Mouse (Mus musculus): Measurements from ENCODE around the gene Slc6a9. TPM values are rescaled to one million over a fixed set of nuclear protein-coding genes. Genes with fewer than 3 reads are reported as not detected.

The Slc6a9 gene
- polyA plus RNA-seq, 1 experiment: 129 TPM

DNA sequence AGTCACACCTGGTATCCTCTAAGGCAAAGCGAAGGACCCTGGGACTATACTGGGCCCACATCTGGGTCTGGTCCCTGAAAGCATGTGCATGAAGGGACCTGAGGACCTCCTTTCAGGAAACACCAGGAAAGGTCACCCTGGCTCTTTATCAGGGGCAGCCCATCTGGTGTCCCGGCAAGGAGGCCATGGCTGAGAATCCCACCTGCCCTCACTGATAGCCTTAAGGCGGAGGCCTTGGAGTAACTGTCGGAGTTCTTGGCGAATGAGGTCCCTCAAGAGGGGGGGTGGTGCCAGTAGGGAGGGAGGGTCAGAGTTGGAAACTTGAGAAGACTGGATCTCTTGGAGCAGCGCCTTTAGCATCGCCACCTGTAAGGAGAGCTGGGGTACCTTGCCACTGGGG lies 37.5 kb downstream of the Slc6a9 start:
- no peak overlapping the region for H3K4me3 ChIP-seq
- H3K36me3 ChIP-seq (ENCODE audit: control insufficient read depth, insufficient read depth): peaks cover 16% of the 10 kb centered on the region
- no peaks in the 10 kb centered on the region for H3K27me3 ChIP-seq (ENCODE audit: control insufficient read depth, insufficient read depth, insufficient read length)
- H3K79me2 ChIP-seq (ENCODE audit: control insufficient read depth, insufficient read depth): no peaks in the 10 kb centered on the region
- H3K4me2 ChIP-seq (ENCODE audit: low read depth): no peak overlapping the region
- H3ac ChIP-seq (ENCODE audit: control insufficient read depth, insufficient read length): no peak overlapping the region
- no peak for TF ChIP-seq TCF3 (IDR thresholded peaks at IDR 0.05; ENCODE audit: insufficient read length, low read depth)
- no peak for TF ChIP-seq CEBPB (IDR thresholded peaks at IDR 0.05; ENCODE audit: insufficient read depth, poor library complexity, severe bottlenecking)
- peak; percentile 11 for TF ChIP-seq POLR2AphosphoS2 (IDR thresholded peaks at IDR 0.05; ENCODE audit: insufficient read length, low read depth)

DNA sequence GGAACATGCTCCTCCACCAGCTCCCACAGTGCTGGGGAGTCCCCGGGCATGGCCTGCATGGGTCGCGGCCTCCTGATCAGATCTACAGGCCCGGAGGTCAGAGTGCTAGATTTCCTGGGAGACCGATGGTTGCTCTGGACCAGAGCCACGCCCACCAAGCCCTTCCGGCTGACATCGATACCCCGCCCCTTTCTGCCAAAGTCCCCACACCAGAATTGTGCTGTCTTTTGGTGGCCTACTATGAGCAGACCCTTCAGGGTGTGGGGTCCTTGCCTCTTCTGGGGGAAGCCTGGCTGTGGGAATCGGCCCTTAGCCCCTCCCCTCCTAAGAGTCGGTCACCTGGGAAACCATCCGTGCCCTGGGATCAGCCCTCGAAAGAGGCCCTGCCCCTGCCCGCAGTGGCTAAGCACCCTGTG lies 38.2 kb downstream of the Slc6a9 start, which contains the start of gene Ccdc24:
Ccdc24 (minus strand) TSS at position 87 of the 416 bp plus-strand sequence.
- no peak within 1 kb of the TSS for H3K4me3 ChIP-seq
- no peaks in the 10 kb centered on the region for H3K79me2 ChIP-seq (ENCODE audit: control insufficient read depth, insufficient read depth)
- H3K36me3 ChIP-seq (ENCODE audit: control insufficient read depth, insufficient read depth): peaks cover 12% of the 10 kb centered on the region
- H3ac ChIP-seq (ENCODE audit: control insufficient read depth, insufficient read length): no peak within 1 kb of the TSS
- H3K4me2 ChIP-seq (ENCODE audit: low read depth): no peak within 1 kb of the TSS
- H3K27me3 ChIP-seq (ENCODE audit: control insufficient read depth, insufficient read depth, insufficient read length): no peaks in the 10 kb centered on the region
- TF ChIP-seq CEBPB (IDR thresholded peaks at IDR 0.05; ENCODE audit: insufficient read depth, poor library complexity, severe bottlenecking) (no peak), POLR2AphosphoS2 (IDR thresholded peaks at IDR 0.05; ENCODE audit: insufficient read length, low read depth) (peak; percentile 67)

DNA sequence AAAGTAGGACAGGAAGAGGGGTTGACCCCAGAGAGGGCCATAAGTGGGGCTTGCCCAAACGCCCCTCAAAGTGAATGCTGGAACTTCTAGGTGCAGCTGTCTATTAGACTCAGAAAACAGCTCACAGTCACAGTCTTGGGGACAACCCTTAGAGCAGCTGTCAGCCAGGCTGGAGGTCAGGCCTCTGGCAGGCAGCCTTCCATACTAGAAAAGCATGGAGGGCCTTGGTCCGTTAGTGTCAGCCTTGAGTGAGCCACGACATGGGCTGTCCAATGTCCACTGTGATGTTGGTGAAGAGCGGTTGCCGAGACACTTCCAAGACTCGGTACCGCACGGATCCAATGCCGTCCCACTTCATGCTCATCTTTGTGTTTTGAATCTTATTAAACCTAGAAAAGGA lies 39.3 kb downstream of the Slc6a9 start:
- Histone ChIP-seq H3K4me3 (no peak overlapping the region), H3K4me2 (ENCODE audit: low read depth) (no peak overlapping the region), H3ac (ENCODE audit: control insufficient read depth, insufficient read length) (no peak overlapping the region), H3K36me3 (ENCODE audit: control insufficient read depth, insufficient read depth) (peaks cover 9% of the 10 kb centered on the region), H3K27me3 (ENCODE audit: control insufficient read depth, insufficient read depth, insufficient read length) (no peaks in the 10 kb centered on the region), H3K79me2 (ENCODE audit: control insufficient read depth, insufficient read depth) (no peaks in the 10 kb centered on the region)
- peak; percentile 16 for TF ChIP-seq POLR2AphosphoS2 (IDR thresholded peaks at IDR 0.05; ENCODE audit: insufficient read length, low read depth)
- TF ChIP-seq SRF (IDR thresholded peaks at IDR 0.05; ENCODE audit: control insufficient read depth, insufficient read length, low read depth): no peak
- peak in 1 of 3 experiments; percentile 8 for TF ChIP-seq MYOG (IDR thresholded peaks at IDR 0.05; ENCODE audit: control insufficient read depth in 1 of 3, insufficient read depth in 1 of 3, insufficient read length in 2 of 3, low read depth in 2 of 3)
- TF ChIP-seq MYOD1 (IDR thresholded peaks at IDR 0.05; ENCODE audit: control insufficient read depth in 1 of 3, insufficient read length in 2 of 3, low read depth in 2 of 3): no peak
- TF ChIP-seq CEBPB (IDR thresholded peaks at IDR 0.05; ENCODE audit: insufficient read depth, poor library complexity, severe bottlenecking): no peak
- TF ChIP-seq TCF12 (IDR thresholded peaks at IDR 0.05; ENCODE audit: insufficient read depth, poor library complexity, severe bottlenecking): no peak
- TF ChIP-seq E2F4 (IDR thresholded peaks at IDR 0.05; ENCODE audit: insufficient read depth): no peak
- TF ChIP-seq REST (IDR thresholded peaks at IDR 0.05; ENCODE audit: insufficient read depth, insufficient read length): no peak
- no peak for TF ChIP-seq MAX (IDR thresholded peaks at IDR 0.05; ENCODE audit: low read depth)

DNA sequence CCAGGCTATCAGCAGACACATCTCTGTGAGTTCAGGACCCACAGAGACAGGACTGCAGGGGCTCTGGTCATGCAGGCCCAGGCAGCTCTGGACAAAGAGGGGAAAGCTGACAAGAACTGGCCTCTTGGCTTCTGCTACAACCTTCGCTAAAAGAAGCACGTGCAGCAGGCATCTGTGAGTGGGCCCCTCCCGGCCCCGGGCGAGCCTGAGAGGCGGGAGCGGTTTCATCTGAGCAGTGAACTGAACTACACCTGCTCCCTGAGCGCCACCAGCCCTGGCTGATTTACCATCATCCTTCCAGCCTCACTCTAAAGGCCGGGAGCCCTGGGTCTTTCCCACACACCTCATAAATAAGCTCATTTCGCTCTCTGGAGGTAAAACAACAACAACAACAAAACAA lies 44.0 kb downstream of the Slc6a9 start:
- no peak overlapping the region for H3ac ChIP-seq (ENCODE audit: control insufficient read depth, insufficient read length)
- no peaks in the 10 kb centered on the region for H3K79me2 ChIP-seq (ENCODE audit: control insufficient read depth, insufficient read depth)
- no peak overlapping the region for H3K4me3 ChIP-seq
- H3K4me2 ChIP-seq (ENCODE audit: low read depth): no peak overlapping the region
- H3K36me3 ChIP-seq (ENCODE audit: control insufficient read depth, insufficient read depth): peaks cover 4% of the 10 kb centered on the region
- TF ChIP-seq POLR2A (IDR thresholded peaks at IDR 0.05; ENCODE audit: insufficient read length, low read depth) (no peak), CEBPB (IDR thresholded peaks at IDR 0.05; ENCODE audit: insufficient read depth, poor library complexity, severe bottlenecking) (no peak), MYOD1 (IDR thresholded peaks at IDR 0.05; ENCODE audit: control insufficient read depth in 1 of 3, insufficient read length in 2 of 3, low read depth in 2 of 3) (no peak), TCF12 (IDR thresholded peaks at IDR 0.05; ENCODE audit: insufficient read depth, poor library complexity, severe bottlenecking) (no peak), USF1 (IDR thresholded peaks at IDR 0.05; ENCODE audit: low read depth) (no peak), POLR2AphosphoS2 (IDR thresholded peaks at IDR 0.05; ENCODE audit: insufficient read length, low read depth) (no peak), E2F4 (IDR thresholded peaks at IDR 0.05; ENCODE audit: insufficient read depth) (no peak), SRF (IDR thresholded peaks at IDR 0.05; ENCODE audit: control insufficient read depth, insufficient read length, low read depth) (no peak), REST (IDR thresholded peaks at IDR 0.05; ENCODE audit: insufficient read depth, insufficient read length) (no peak), TCF3 (IDR thresholded peaks at IDR 0.05; ENCODE audit: insufficient read length, low read depth) (no peak), MYOG (IDR thresholded peaks at IDR 0.05; ENCODE audit: control insufficient read depth in 1 of 3, insufficient read depth in 1 of 3, insufficient read length in 2 of 3, low read depth in 2 of 3) (no peak), MAX (IDR thresholded peaks at IDR 0.05; ENCODE audit: low read depth) (no peak)
- H3K27me3 ChIP-seq (ENCODE audit: control insufficient read depth, insufficient read depth, insufficient read length): no peaks in the 10 kb centered on the region

DNA sequence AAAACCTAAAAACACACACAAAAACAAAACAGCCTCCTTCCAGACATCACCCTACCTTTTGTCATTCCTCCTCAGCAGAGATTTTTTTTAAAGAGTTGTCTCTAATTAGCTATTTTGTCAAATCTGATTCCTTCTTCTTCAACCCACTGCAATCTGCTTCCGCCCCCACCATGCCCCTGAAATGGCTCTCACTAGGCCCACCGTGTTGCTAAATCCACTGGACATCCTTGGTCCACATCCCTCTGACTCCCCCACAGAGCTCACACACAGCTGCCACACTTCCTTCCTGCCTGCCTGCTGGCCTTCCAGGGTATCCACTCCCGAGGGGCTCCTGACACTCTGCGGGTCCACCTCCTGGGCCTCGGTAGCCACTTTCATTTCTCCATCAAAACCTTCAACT lies 44.4 kb downstream of the Slc6a9 start:
- H3K27me3 ChIP-seq (ENCODE audit: control insufficient read depth, insufficient read depth, insufficient read length): no peaks in the 10 kb centered on the region
- peaks cover under 1% of the 10 kb centered on the region for H3K79me2 ChIP-seq (ENCODE audit: control insufficient read depth, insufficient read depth)
- no peak overlapping the region for H3K4me3 ChIP-seq
- H3K4me2 ChIP-seq (ENCODE audit: low read depth): no peak overlapping the region
- H3ac ChIP-seq (ENCODE audit: control insufficient read depth, insufficient read length): no peak overlapping the region
- no peak for TF ChIP-seq MYOG (IDR thresholded peaks at IDR 0.05; ENCODE audit: control insufficient read depth in 1 of 3, insufficient read depth in 1 of 3, insufficient read length in 2 of 3, low read depth in 2 of 3)
- TF ChIP-seq USF1 (IDR thresholded peaks at IDR 0.05; ENCODE audit: low read depth): no peak
- H3K36me3 ChIP-seq (ENCODE audit: control insufficient read depth, insufficient read depth): peaks cover 4% of the 10 kb centered on the region

Data from myocyte (in vitro differentiated cells).